ENCODE assay signal across 14 mouse cellular contexts in genomic region chr13:107830281-107830680, GRCm38 (mm10).
DNase-seq lines count a peak whose midpoint lies in the region; ATAC-seq lines count a peak whose summit lies in the region.
"Had no signal": no experiment of that assay in that cellular context is flagged by ENCODE, and none has a peak within 500 bp of the region (broad histone marks: within the 10 kb centered on the region; RNA-seq: fewer than 3 reads in every experiment).

No protein-coding gene starts in this region.

- no peak overlapping the region for H3K4me3 ChIP-seq in heart, embryonic 10.5 days
- H3K4me3 ChIP-seq in limb, embryonic 12.5 days (replicated peaks), result no peak overlapping the region
- H3K4me3 ChIP-seq in limb, embryonic 10.5 days, result no peak overlapping the region
- H3K4me3 ChIP-seq in liver, embryonic 13.5 days (replicated peaks), result no peak overlapping the region
- no peak overlapping the region for H3K4me3 ChIP-seq in midbrain, embryonic 11.5 days (ENCODE audit: low read depth, low read length)

- peak; percentile 24 for DNase-seq in heart, embryonic 10.5 days (ENCODE audit: low spot score)
- no peak for DNase-seq in heart, adult 18-20 months
- DNase-seq in limb, embryonic 10.5 days (ENCODE audit: low spot score), result no peak
- DNase-seq in A20 (ENCODE audit: low read depth, low spot score), result peak; percentile 20
- DNase-seq in liver, embryonic 13.5 days, result no peak
- DNase-seq in midbrain, embryonic 11.5 days (ENCODE audit: low spot score, missing footprints), result no peak
- DNase-seq: adrenal gland, postnatal 36 days; heart, postnatal 10 days; midbrain, embryonic 14.5 days; thymus, postnatal 25 days had no signal

- 71% methylated on average over 2 of the region's 2 CpGs for WGBS in heart, embryonic 10.5 days
- WGBS in limb, embryonic 12.5 days, result 43% methylated on average over 2 of the region's 2 CpGs
- 49% methylated on average over 2 of the region's 2 CpGs for whole genome bisulfite sequencing in limb, embryonic 10.5 days
- 39% methylated on average over 2 of the region's 2 CpGs for whole genome bisulfite sequencing in liver, embryonic 13.5 days (ENCODE audit: insufficient replicate concordance)
- 72% methylated on average over 2 of the region's 2 CpGs for WGBS in midbrain, embryonic 11.5 days

- H3K27me3 ChIP-seq in heart, embryonic 10.5 days (ENCODE audit: insufficient read depth, poor library complexity, severe bottlenecking), result no peaks in the 10 kb centered on the region
- H3K27me3 ChIP-seq in limb, embryonic 12.5 days, result no peaks in the 10 kb centered on the region
- no peaks in the 10 kb centered on the region for H3K27me3 ChIP-seq in limb, embryonic 10.5 days (ENCODE audit: low read depth, poor library complexity, severe bottlenecking)
- H3K27me3 ChIP-seq in liver, embryonic 13.5 days, result no peaks in the 10 kb centered on the region
- no peaks in the 10 kb centered on the region for H3K27me3 ChIP-seq in midbrain, embryonic 11.5 days (ENCODE audit: control insufficient read depth, insufficient read depth, low read length)
- H3K27me3 ChIP-seq: limb, embryonic 15.5 days; neural tube, embryonic 13.5 days had no signal

- no peak overlapping the region for H3K9ac ChIP-seq in limb, embryonic 12.5 days (replicated peaks)
- no peak overlapping the region for H3K9ac ChIP-seq in liver, embryonic 13.5 days
- H3K9ac ChIP-seq in midbrain, embryonic 11.5 days (ENCODE audit: low read length), result no peak overlapping the region
- H3K9ac ChIP-seq: limb, embryonic 15.5 days; neural tube, embryonic 13.5 days had no signal

- no peak overlapping the region for H3K27ac ChIP-seq in heart, embryonic 10.5 days
- H3K27ac ChIP-seq in limb, embryonic 12.5 days, result no peak overlapping the region
- no peak overlapping the region for H3K27ac ChIP-seq in limb, embryonic 10.5 days
- H3K27ac ChIP-seq in liver, embryonic 13.5 days, result no peak overlapping the region
- H3K27ac ChIP-seq in midbrain, embryonic 11.5 days (ENCODE audit: low read depth, low read length), result no peak overlapping the region
- H3K27ac ChIP-seq: limb, embryonic 15.5 days; neural tube, embryonic 13.5 days had no signal

- H3K4me1 ChIP-seq in heart, embryonic 10.5 days, result peaks cover 24% of the 10 kb centered on the region
- peaks cover 36% of the 10 kb centered on the region for H3K4me1 ChIP-seq in limb, embryonic 12.5 days (replicated peaks)
- peaks cover 38% of the 10 kb centered on the region for H3K4me1 ChIP-seq in limb, embryonic 10.5 days
- peaks cover 12% of the 10 kb centered on the region; the same call in 1 of the 2 replicates for H3K4me1 ChIP-seq in liver, embryonic 13.5 days (replicated peaks)
- H3K4me1 ChIP-seq in midbrain, embryonic 11.5 days (ENCODE audit: control insufficient read depth, insufficient read depth, low read length), result peaks cover 16% of the 10 kb centered on the region; the same call in 1 of the 2 replicates

- peak overlapping the region; percentile 48; the same call in 1 of the 2 replicates for H3K4me2 ChIP-seq in limb, embryonic 12.5 days
- peak overlapping the region; percentile 19; the same call in 1 of the 2 replicates for H3K4me2 ChIP-seq in liver, embryonic 13.5 days
- no peak overlapping the region for H3K4me2 ChIP-seq in midbrain, embryonic 11.5 days

- ATAC-seq in limb, embryonic 12.5 days (ENCODE audit: insufficient number of reproducible peaks, insufficient read depth, low FRiP score, low TSS enrichment, low read depth), result no peak
- ATAC-seq in liver, embryonic 13.5 days (ENCODE audit: low read depth), result no peak
- ATAC-seq in CD4-positive, CD25-positive, alpha-beta regulatory T cell, adult 4 months, result no peak
- ATAC-seq in midbrain, embryonic 11.5 days (ENCODE audit: low FRiP score), result no peak

- no peaks in the 10 kb centered on the region for H3K9me3 ChIP-seq in heart, embryonic 10.5 days
- H3K9me3 ChIP-seq in limb, embryonic 12.5 days, result no peaks in the 10 kb centered on the region
- H3K9me3 ChIP-seq in limb, embryonic 10.5 days (replicated peaks), result no peaks in the 10 kb centered on the region
- no peaks in the 10 kb centered on the region for H3K9me3 ChIP-seq in liver, embryonic 13.5 days (replicated peaks)
- H3K9me3 ChIP-seq in midbrain, embryonic 11.5 days (ENCODE audit: control insufficient read depth, low read length), result no peaks in the 10 kb centered on the region
- H3K9me3 ChIP-seq: limb, embryonic 15.5 days; neural tube, embryonic 13.5 days had no signal

- H3K36me3 ChIP-seq in heart, embryonic 10.5 days, result no peaks in the 10 kb centered on the region
- no peaks in the 10 kb centered on the region for H3K36me3 ChIP-seq in limb, embryonic 12.5 days
- no peaks in the 10 kb centered on the region for H3K36me3 ChIP-seq in limb, embryonic 10.5 days
- H3K36me3 ChIP-seq in liver, embryonic 13.5 days, result no peaks in the 10 kb centered on the region
- H3K36me3 ChIP-seq in midbrain, embryonic 11.5 days (ENCODE audit: control insufficient read depth, insufficient read depth, low read length), result no peaks in the 10 kb centered on the region
- H3K36me3 ChIP-seq: limb, embryonic 15.5 days; neural tube, embryonic 13.5 days had no signal

Comparison
In these comparisons a context has a peak if more than half of its experiments do, and no peak if none do; other contexts are left out.
1. DNase-seq: peak in heart, embryonic 10.5 days (single experiment) and A20 (single experiment); none in heart, adult 18-20 months (0 of 2), limb, embryonic 10.5 days (single experiment), liver, embryonic 13.5 days (single experiment) and midbrain, embryonic 11.5 days (single experiment).